Mouse (Mus musculus): Measurements from ENCODE around the gene Tmbim4.
"Not testable (repeated sequence)": the region's sequence is repeated elsewhere in the genome, so short reads cannot be mapped to it uniquely, and the experiment has no call there.

The Tmbim4 gene

DNA sequence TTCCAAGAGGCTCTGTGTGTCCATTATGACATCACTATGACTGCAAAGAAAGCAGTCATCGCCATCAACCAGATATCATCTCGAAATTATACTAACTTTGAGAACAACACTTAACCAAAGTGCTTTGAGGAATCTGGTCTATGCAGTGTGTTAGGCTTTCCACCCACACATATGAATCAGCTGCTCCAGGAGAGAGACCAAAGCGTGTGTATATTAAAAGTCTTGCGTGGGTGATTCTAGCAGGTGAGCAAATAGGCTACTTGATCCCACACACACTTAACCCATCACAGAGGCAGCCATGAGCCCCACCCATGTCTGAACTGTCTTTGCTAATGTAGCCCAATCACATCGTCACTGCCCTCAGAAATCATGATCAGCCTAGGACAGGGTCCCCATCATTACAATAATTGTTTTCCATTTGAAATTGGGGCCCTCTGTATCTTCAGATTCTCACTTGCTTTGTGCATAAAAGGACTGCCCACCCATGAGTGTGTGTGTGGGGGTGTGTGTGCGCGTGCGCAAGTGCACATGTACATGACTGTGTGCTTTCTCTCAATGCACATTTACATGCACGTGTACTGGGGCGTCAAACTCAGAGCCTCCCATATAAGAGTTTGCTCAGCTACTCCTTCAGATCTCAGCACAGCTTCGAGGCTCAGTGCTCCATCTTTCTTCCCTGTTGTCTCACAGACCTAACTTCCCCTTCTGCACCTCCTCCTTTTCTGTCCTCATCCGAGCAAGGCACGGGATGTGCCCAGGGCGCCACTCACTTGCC is 4.1 kb upstream of the Tmbim4 start:
- no peak for DNase-seq

DNA sequence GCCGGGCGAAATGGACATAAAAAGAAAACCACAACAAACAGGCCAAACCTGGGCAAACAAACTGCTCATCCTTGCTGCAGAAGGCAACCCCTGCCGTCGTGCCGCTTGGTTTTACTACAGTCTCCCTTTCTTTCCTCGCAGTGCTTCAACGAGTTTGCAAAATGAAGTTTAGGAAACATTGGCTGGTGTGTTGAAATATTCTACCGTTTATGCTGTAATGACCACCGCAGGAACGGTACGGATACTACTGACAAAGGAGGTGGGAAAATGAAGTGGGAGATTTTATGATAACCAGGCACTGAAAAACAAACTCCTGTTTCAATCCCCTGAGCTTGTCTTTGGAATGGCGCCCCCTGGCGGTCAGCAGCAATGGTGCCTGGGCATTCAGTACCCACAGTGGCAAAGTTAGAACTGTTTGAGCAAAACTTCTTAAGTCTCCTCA is 592 bp downstream of the Tmbim4 start, which contains the start of gene Irak3:
TSS of gene Irak3 (minus strand) at position 170 of the 442 bp plus-strand sequence.
- peak; percentile 52 to 54 for DNase-seq

- DNase-seq: no peak
Observed at GRCm38 (mm10) chr10:120202467-120203250, 1.3 kb downstream of the Tmbim4 start.

DNA sequence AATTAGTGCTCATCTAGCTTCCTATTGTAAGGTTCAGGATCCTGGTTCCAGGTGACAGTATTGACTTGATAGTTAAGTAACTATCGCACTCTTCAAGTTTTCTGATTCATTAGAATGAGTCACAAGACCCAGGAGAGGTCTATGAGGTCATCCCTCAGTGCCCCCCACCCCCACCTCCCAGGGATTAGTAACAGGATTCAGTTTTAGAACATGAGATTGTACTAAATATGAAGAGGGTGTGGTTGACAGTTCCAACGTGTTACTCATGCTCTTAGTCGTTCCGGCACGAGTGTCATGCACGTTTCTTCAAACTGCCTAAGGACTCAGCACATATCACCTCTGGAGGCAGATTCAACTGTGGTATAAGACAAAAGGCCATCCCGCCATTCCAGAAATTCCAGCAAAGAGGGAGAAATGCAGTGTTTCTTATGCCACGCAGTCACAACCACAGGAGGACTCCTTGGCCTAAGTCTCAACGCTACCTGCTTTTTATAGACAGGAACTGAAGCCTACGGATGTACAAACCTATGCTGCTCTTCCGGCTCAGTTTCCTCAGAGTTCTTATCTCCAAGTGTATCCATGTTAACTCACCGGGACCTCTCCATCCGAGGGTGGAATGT is 3.3 kb downstream of the Tmbim4 start:
- no peak for DNase-seq

GRCm38 (mm10) chr10:120208015-120208414 is 6.6 kb downstream of the Tmbim4 start:
- DNase-seq: no peak

DNA sequence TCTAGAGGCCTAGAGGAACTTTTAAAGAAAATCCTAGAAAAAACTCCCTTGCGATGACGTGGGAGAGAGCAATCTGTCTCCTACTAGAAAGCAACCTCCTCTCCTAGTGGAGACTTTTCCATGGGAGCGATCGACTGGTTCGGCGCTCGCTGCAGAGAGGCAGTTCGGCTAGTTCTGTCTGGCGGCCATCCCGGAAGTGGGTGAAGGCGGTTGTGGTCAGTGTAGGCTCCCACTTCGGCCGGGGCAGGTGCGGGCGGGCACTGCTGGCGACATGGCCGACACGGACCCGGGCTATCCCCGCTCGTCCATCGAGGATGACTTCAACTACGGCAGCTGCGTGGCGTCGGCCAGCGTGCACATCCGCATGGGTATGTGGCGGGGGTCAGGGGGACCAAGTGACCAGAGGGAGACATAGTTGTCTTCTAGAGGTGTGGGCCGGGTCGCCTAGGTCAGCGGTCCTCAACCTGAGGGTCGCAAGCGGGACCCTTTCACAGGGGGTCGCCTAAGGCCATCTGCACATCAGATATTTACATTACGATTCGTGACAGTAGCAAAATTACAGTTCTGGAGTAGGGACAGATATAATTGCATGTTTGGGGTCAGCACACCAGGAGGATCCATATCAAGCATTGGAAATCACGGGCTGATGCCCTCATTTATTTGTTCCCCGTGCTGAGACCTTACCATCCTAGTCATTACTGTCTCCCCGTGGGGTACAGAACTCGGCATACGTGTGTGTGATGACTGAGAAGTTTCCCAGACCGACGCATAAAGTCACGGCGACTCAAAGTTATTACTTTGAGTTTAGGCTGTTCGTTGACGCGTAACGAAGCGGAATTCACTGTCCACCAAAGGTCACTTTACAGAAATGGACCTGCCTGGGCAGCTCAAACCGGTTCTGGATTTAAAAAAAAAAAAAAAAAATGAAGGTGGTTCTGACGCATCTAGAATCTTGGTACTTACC is 7.5 kb downstream of the Tmbim4 start:
- peak; percentile 45 to 49 for DNase-seq

- no peak for DNase-seq
Observed at GRCm38 (mm10) chr10:120209539-120209925, 8.1 kb downstream of the Tmbim4 start.

DNA sequence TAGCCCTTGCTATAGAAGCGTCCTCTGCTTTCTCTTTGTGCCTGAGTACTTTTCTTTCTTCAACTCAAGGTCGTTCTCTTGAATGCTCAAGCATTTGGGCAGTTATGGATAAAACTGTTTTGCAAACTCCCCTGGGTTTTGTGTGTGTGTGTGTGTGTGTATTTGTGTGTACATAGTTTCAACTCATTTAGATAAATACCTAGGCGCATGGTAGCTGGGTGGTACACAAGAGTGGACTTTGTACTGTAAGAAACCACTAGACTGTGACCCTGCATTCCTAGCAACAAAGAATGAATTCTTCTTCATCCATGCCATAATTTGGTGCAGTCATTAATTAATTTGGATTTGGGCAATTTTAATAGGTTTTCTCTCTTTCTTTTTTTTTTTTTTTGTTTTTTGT is 8.7 kb downstream of the Tmbim4 start:
- no peak for DNase-seq

DNA sequence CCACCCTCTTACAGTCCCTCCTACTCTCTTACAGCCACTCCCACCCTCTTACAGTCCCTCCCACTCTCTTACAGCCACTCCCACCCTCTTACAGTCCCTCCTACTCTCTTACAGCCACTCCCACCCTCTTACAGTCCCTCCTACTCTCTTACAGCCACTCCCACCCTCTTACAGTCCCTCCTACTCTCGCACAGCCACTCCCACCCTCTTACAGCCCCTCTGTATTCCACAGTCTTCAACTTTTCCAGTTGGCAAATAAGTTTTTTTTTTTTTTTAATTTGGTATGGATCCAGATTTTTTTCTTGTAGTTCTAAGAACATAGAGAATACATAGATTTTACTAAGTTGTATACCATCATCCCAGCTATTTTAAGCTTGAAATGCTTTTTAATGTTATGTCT is 15.7 kb downstream of the Tmbim4 start:
- not testable (repeated sequence) for DNase-seq

- no peak for DNase-seq
Observed at GRCm38 (mm10) chr10:120218996-120219395, 17.6 kb downstream of the Tmbim4 start.

- no peak for DNase-seq
Observed at GRCm38 (mm10) chr10:120219578-120220359, 18.4 kb downstream of the Tmbim4 start.

- no peak for DNase-seq
Observed at GRCm38 (mm10) chr10:120220776-120221175, 19.4 kb downstream of the Tmbim4 start.

DNA sequence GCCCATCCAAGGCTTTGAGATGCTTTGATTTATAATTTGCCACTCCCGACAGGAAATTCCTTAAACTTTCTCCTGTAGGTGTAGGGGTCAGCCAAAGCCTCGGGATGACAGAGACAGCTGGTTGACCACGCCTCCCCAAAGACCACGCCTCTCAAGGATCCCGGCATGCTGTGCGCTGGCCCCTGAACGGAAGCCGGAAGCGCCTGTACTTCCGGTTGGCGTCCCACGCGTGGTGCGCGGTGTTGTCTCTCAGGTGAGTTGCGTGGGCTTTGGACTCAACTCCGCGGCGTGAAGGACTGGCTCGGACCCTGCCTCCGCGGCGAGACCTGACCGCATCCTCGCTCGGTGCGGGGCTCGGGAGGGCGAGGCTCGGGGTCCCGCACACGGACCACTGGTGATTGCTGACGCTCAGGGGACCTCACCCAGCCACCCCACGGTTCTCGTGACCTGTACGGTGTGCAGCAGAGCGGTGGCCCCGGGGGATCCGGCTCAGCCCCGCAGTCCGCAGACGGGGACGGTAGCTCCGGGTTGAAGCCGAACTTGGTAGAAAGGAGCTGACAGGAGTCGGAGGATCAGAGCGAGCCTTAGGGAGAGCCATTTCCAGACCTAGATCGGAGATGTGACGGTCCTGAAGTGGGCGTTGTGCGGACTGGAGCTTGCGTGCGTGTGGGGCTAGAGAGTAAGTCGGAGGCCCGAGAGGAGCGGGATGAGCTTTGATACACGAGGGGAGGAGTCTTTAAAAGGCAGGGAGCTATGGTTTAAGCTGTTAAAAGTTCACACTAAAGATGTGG is 25.7 kb downstream of the Tmbim4 start, which contains the start of gene Llph:
TSS of gene Llph (plus strand) at position 200 of the 791 bp plus-strand sequence.
- DNase-seq: peak; percentile 69 to 76

DNA sequence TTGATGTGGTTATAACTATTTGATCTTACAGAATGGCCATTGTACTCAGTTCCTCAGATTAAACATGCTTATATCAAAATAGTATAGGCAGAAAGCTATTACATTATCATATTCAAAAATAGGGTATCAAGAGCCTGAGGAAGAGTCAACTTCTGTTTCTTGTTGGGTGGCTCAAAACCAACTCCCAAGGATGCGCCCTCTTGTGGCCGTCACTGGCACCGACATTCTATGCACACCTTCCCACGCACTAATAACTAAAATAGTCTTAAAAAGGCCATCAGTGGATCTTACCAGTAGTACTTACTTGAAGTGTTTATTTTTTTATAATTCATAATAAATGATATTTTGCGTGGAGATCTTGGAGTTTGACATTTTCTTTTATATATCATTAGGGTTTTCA is 30.3 kb downstream of the Tmbim4 start:
- peak in 1 of 2 experiments; percentile 17 for DNase-seq

GRCm38 (mm10) chr10:120233655-120234367 is 32.4 kb downstream of the Tmbim4 start:
- no peak for DNase-seq

DNA sequence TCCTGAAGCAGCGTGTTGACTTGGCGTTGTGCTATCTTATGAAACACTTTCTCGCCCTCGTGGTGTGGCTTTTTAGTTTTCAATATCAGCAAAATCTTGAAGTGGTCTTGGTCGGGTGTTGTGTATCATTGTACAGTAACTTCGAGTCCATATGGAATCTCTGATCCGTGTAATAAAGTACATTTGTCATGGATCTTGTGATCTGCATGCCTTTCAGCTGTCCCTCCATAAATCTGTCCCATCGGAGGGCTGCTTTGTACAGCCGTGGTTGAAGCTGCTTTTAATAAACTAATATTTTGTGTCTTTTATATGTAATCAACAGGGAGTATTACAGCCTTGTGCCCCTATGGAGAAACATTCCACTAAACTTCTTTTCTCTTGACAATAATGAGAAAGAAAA is 35.5 kb downstream of the Tmbim4 start:
- DNase-seq: no peak

- DNase-seq: no peak
Observed at GRCm38 (mm10) chr10:120238241-120238640, 36.9 kb downstream of the Tmbim4 start.

- no peak for DNase-seq
Observed at GRCm38 (mm10) chr10:120239476-120239875, 38.1 kb downstream of the Tmbim4 start.

- no peak for DNase-seq
Observed at GRCm38 (mm10) chr10:120242421-120242820, 41.0 kb downstream of the Tmbim4 start.

DNA sequence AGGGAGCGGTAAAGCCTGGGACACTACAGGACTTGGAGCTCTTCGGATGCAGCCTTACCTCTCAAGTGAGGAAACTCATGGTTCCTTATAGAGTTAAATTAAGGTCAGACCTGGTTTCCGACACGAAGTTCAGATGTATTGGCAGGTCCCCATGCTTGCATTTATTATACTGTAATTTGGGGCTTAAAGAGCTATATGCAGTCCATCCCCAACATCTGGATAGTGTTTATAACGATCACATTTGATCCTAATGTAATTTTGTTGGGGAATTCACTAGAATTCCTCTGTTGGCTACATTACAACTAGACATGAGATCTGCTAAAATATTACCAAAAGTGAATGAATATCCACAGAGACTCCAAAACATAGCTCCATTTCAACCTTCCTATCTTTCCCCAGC is 44.3 kb downstream of the Tmbim4 start:
- DNase-seq: no peak

All from thymus, adult 18-20 months (tissue).